Mouse (Mus musculus): ENCODE data around the gene Rbm15. TPM values are rescaled to one million over a fixed set of nuclear protein-coding genes. Genes with fewer than 3 reads are reported as not detected.

Rbm15 gene
- polyA plus RNA-seq (2015; fragmentation: Nextera tagmentation; extraction: Ambion mirVana): 11.0 and 12.3 TPM in 2 replicates

DNA sequence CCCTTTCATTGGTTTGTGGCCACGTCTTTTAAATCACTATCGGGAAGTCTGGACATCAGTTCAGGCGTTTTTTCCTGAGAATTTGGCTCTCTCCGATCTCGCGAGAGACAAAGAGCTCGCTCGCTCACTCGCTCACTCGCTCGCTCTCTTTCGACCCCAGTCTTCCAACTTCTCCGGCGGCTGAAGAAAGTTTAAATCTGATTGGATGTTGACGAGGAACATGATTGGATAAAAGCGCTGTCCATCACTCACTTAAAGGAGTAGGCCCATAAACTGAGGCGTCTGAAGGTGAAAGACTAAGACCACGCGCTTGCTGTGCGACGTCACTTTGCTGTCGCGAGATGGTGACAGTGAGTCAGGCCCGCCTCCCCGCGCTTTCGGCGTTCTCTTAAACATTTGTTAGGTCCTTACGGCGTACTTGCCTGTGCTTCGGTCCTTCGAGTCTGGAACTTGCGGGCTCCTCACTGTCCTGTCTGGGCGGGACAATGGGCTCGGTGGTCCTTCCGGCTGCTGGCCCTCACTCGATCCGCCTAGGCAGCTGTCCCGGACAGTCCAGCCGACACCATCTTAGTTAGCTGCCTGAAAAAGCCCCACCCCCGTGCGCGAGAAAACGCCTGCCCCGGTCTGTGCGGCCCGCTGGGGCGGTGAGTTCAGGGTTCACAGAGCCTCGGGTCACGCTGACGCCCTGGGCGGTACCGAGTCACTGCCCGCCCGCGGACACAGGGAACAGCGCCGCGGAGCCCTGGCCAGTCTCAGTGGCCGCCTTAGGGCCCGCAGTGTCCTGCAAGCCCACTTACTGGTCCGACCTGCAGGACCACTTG is at the start of gene Rbm15:
Rbm15 (minus strand) TSS at position 293 of the 821 bp plus-strand sequence.
- Histone ChIP-seq H3K27ac (ENCODE audit: low read length) (peak within 1 kb of the TSS; percentile 98), H3K9me3 (replicated peaks; ENCODE audit: control insufficient read depth, low read length) (no peaks in the 10 kb centered on the region), H3K4me2 (ENCODE audit: low read depth, low read length) (peak within 1 kb of the TSS; percentile 83), H3K4me1 (ENCODE audit: control insufficient read depth, insufficient read depth, low read length) (peaks cover 19% of the 10 kb centered on the region), H3K36me3 (ENCODE audit: control insufficient read depth, insufficient read depth, low read length) (no peaks in the 10 kb centered on the region), H3K9ac (ENCODE audit: low read length) (peak within 1 kb of the TSS; percentile 93), H3K4me3 (replicated peaks; ENCODE audit: low read length) (peak within 1 kb of the TSS; percentile 99), H3K27me3 (ENCODE audit: control insufficient read depth, insufficient read depth, low read length) (no peaks in the 10 kb centered on the region)
- WGBS: under 1% methylated on average over 62 of the region's 62 CpGs
- ATAC-seq (ENCODE audit: insufficient read depth, low FRiP score): peak; percentile 92

DNA sequence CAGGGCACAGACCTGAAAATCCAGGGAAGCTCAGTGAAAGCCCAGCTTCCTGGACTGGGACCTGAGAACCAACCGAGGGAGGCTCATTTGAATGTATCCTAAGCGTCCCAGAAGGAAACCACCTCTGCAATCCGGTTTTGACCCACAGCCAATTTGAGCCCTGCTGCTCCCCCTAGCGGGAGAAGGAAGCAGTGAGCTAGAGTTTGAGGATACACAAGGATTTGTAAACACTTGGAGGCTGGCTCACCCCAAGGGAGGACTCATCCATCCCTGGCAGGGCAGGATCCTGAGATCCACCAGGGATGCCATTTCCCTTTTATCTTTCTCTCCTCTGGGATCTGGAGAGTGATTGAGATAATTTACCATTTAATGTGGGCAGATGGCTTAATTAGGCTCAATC is 45.9 kb upstream of the Rbm15 start:
- H3K27me3 ChIP-seq (ENCODE audit: control insufficient read depth, insufficient read depth, low read length): no peaks in the 10 kb centered on the region
- no peaks in the 10 kb centered on the region for H3K36me3 ChIP-seq (ENCODE audit: control insufficient read depth, insufficient read depth, low read length)
- H3K9ac ChIP-seq (ENCODE audit: low read length): no peak overlapping the region
- H3K4me1 ChIP-seq (ENCODE audit: control insufficient read depth, insufficient read depth, low read length): no peaks in the 10 kb centered on the region
- H3K9me3 ChIP-seq (replicated peaks; ENCODE audit: control insufficient read depth, low read length): no peaks in the 10 kb centered on the region
- no peak overlapping the region for H3K4me3 ChIP-seq (replicated peaks; ENCODE audit: low read length)
- no peak overlapping the region for H3K4me2 ChIP-seq (ENCODE audit: low read depth, low read length)
- no peak for ATAC-seq (ENCODE audit: insufficient read depth, low FRiP score)
- H3K27ac ChIP-seq (ENCODE audit: low read length): no peak overlapping the region
- 2% methylated on average over 4 of the region's 4 CpGs for WGBS

DNA sequence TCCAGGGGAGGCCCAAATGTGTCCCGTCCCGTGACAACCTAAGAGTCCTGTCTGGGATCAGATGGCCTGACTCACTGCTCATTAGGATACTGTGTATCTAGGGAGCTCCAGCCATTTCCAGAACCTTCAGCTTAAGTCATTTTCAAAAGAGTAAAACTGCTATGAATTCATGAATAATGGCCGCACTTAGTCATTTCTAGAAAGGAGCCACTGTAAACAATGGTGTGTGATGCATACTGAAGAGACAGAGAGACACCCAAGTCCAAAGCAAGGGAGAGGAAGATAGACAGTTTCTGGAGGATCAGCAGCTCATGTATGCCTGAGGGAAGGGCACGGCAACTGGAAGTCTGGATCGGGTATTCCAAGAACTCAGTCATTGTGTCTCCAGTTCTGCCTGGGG is 45.2 kb upstream of the Rbm15 start:
- Histone ChIP-seq H3K9ac (ENCODE audit: low read length) (no peak overlapping the region), H3K4me1 (ENCODE audit: control insufficient read depth, insufficient read depth, low read length) (no peaks in the 10 kb centered on the region), H3K4me2 (ENCODE audit: low read depth, low read length) (no peak overlapping the region), H3K9me3 (replicated peaks; ENCODE audit: control insufficient read depth, low read length) (no peaks in the 10 kb centered on the region), H3K27me3 (ENCODE audit: control insufficient read depth, insufficient read depth, low read length) (no peaks in the 10 kb centered on the region), H3K36me3 (ENCODE audit: control insufficient read depth, insufficient read depth, low read length) (no peaks in the 10 kb centered on the region), H3K4me3 (replicated peaks; ENCODE audit: low read length) (no peak overlapping the region), H3K27ac (ENCODE audit: low read length) (no peak overlapping the region)
- no peak for ATAC-seq (ENCODE audit: insufficient read depth, low FRiP score)
- WGBS: 66% methylated on average over 5 of the region's 5 CpGs

GRCm38 (mm10) chr3:107374948-107375664 is 41.6 kb upstream of the Rbm15 start:
- no peaks in the 10 kb centered on the region for H3K4me1 ChIP-seq (ENCODE audit: control insufficient read depth, insufficient read depth, low read length)
- no peak overlapping the region for H3K9ac ChIP-seq (ENCODE audit: low read length)
- H3K4me2 ChIP-seq (ENCODE audit: low read depth, low read length): no peak overlapping the region
- H3K27me3 ChIP-seq (ENCODE audit: control insufficient read depth, insufficient read depth, low read length): no peaks in the 10 kb centered on the region
- H3K4me3 ChIP-seq (replicated peaks; ENCODE audit: low read length): no peak overlapping the region
- H3K27ac ChIP-seq (ENCODE audit: low read length): no peak overlapping the region
- no peaks in the 10 kb centered on the region for H3K9me3 ChIP-seq (replicated peaks; ENCODE audit: control insufficient read depth, low read length)
- whole genome bisulfite sequencing: 22% methylated on average over 6 of the region's 6 CpGs
- no peak for ATAC-seq (ENCODE audit: insufficient read depth, low FRiP score)
- H3K36me3 ChIP-seq (ENCODE audit: control insufficient read depth, insufficient read depth, low read length): no peaks in the 10 kb centered on the region

GRCm38 (mm10) chr3:107369156-107369555 is 35.7 kb upstream of the Rbm15 start:
- Histone ChIP-seq H3K4me1 (ENCODE audit: control insufficient read depth, insufficient read depth, low read length) (no peaks in the 10 kb centered on the region), H3K27ac (ENCODE audit: low read length) (no peak overlapping the region), H3K9ac (ENCODE audit: low read length) (no peak overlapping the region), H3K9me3 (replicated peaks; ENCODE audit: control insufficient read depth, low read length) (no peaks in the 10 kb centered on the region), H3K4me2 (ENCODE audit: low read depth, low read length) (no peak overlapping the region), H3K4me3 (replicated peaks; ENCODE audit: low read length) (no peak overlapping the region), H3K36me3 (ENCODE audit: control insufficient read depth, insufficient read depth, low read length) (no peaks in the 10 kb centered on the region), H3K27me3 (ENCODE audit: control insufficient read depth, insufficient read depth, low read length) (no peaks in the 10 kb centered on the region; the same call in 1 of the 2 replicates)
- 72% methylated on average over 6 of the region's 6 CpGs for WGBS
- ATAC-seq (ENCODE audit: insufficient read depth, low FRiP score): no peak

GRCm38 (mm10) chr3:107367938-107368599 is 34.6 kb upstream of the Rbm15 start:
- H3K9me3 ChIP-seq (replicated peaks; ENCODE audit: control insufficient read depth, low read length): no peaks in the 10 kb centered on the region
- 72% methylated on average over 8 of the region's 8 CpGs for WGBS
- H3K4me2 ChIP-seq (ENCODE audit: low read depth, low read length): no peak overlapping the region
- H3K36me3 ChIP-seq (ENCODE audit: control insufficient read depth, insufficient read depth, low read length): no peaks in the 10 kb centered on the region
- no peak overlapping the region for H3K9ac ChIP-seq (ENCODE audit: low read length)
- ATAC-seq (ENCODE audit: insufficient read depth, low FRiP score): no peak
- H3K4me3 ChIP-seq (replicated peaks; ENCODE audit: low read length): no peak overlapping the region
- no peaks in the 10 kb centered on the region for H3K4me1 ChIP-seq (ENCODE audit: control insufficient read depth, insufficient read depth, low read length)
- H3K27me3 ChIP-seq (ENCODE audit: control insufficient read depth, insufficient read depth, low read length): no peaks in the 10 kb centered on the region; the same call in 1 of the 2 replicates
- H3K27ac ChIP-seq (ENCODE audit: low read length): no peak overlapping the region

GRCm38 (mm10) chr3:107365341-107365740 is 31.9 kb upstream of the Rbm15 start:
- H3K27me3 ChIP-seq (ENCODE audit: control insufficient read depth, insufficient read depth, low read length): no peaks in the 10 kb centered on the region; the same call in 1 of the 2 replicates
- no peak for ATAC-seq (ENCODE audit: insufficient read depth, low FRiP score)
- 83% methylated on average over 4 of the region's 4 CpGs for WGBS
- no peak overlapping the region for H3K4me3 ChIP-seq (replicated peaks; ENCODE audit: low read length)
- H3K9me3 ChIP-seq (replicated peaks; ENCODE audit: control insufficient read depth, low read length): no peaks in the 10 kb centered on the region
- H3K9ac ChIP-seq (ENCODE audit: low read length): no peak overlapping the region
- no peak overlapping the region for H3K4me2 ChIP-seq (ENCODE audit: low read depth, low read length)
- no peaks in the 10 kb centered on the region for H3K36me3 ChIP-seq (ENCODE audit: control insufficient read depth, insufficient read depth, low read length)
- no peak overlapping the region for H3K27ac ChIP-seq (ENCODE audit: low read length)
- H3K4me1 ChIP-seq (ENCODE audit: control insufficient read depth, insufficient read depth, low read length): no peaks in the 10 kb centered on the region

DNA sequence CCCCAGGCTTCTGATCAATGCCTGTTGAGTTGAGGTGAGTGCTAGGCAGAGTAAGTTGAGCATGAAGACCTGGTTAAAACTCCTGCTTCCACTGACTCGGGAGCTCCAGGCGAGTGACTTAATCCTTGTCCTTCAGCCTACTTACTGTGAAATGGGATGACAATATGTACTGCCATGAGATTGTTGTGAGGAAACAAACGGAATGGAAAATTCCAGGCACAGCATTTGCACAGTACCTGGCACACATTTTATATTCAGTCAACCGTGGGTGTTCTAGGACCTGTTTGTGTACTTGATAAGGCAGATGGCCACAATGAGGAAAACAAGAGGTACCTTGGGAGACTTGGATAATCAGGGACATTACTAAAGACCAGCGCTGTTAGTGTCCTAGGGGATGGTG is 29.9 kb upstream of the Rbm15 start:
- Histone ChIP-seq H3K27me3 (ENCODE audit: control insufficient read depth, insufficient read depth, low read length) (no peaks in the 10 kb centered on the region; the same call in 1 of the 2 replicates), H3K36me3 (ENCODE audit: control insufficient read depth, insufficient read depth, low read length) (no peaks in the 10 kb centered on the region), H3K4me1 (ENCODE audit: control insufficient read depth, insufficient read depth, low read length) (no peaks in the 10 kb centered on the region), H3K4me3 (replicated peaks; ENCODE audit: low read length) (no peak overlapping the region), H3K9ac (ENCODE audit: low read length) (no peak overlapping the region), H3K4me2 (ENCODE audit: low read depth, low read length) (no peak overlapping the region), H3K9me3 (replicated peaks; ENCODE audit: control insufficient read depth, low read length) (no peaks in the 10 kb centered on the region), H3K27ac (ENCODE audit: low read length) (no peak overlapping the region)
- WGBS: 84% methylated on average over 5 of the region's 5 CpGs
- no peak for ATAC-seq (ENCODE audit: insufficient read depth, low FRiP score)

- Histone ChIP-seq H3K27ac (ENCODE audit: low read length) (no peak overlapping the region), H3K27me3 (ENCODE audit: control insufficient read depth, insufficient read depth, low read length) (no peaks in the 10 kb centered on the region; the same call in 1 of the 2 replicates), H3K9me3 (replicated peaks; ENCODE audit: control insufficient read depth, low read length) (no peaks in the 10 kb centered on the region), H3K9ac (ENCODE audit: low read length) (no peak overlapping the region), H3K4me1 (ENCODE audit: control insufficient read depth, insufficient read depth, low read length) (0 out of 2 replicates have a peak, but pooled peaks cover 4% of the 10 kb centered on the region), H3K36me3 (ENCODE audit: control insufficient read depth, insufficient read depth, low read length) (no peaks in the 10 kb centered on the region), H3K4me3 (replicated peaks; ENCODE audit: low read length) (no peak overlapping the region), H3K4me2 (ENCODE audit: low read depth, low read length) (no peak overlapping the region)
- 66% methylated on average over 4 of the region's 4 CpGs for WGBS
- ATAC-seq (ENCODE audit: insufficient read depth, low FRiP score): no peak
Measured at GRCm38 (mm10) chr3:107360341-107360740, 26.9 kb upstream of the Rbm15 start.
